Mouse (Mus musculus) cerebellum, adult 2 months (tissue): ENCODE results near the gene Gm5901. TPM values are rescaled to one million over a fixed set of nuclear protein-coding genes. Genes with fewer than 3 reads are reported as not detected.
"Not testable (repeated sequence)": the region's sequence is repeated elsewhere in the genome, so short reads cannot be mapped to it uniquely, and the experiment has no call there.

Source experiments
- DNase-seq, 2 experiments: peaks; one replicate each; pipeline ENCODE4 v3.0.0; 2021
- H3K27ac ChIP-seq: fragments of 200-500 bp; 2 replicates; pipeline ENCODE4 v1.5.1; 2012; ENCODE audit warnings: low read length, control low read depth, inconsistent platforms; ENCODE audit not compliant: insufficient read depth
- H3K27me3 ChIP-seq: fragments of 200-500 bp; 2 replicates; pipeline ENCODE4 v1.6.1; 2012; ENCODE audit warnings: inconsistent platforms, mild to moderate bottlenecking, low read length, moderate library complexity; ENCODE audit not compliant: control insufficient read depth, insufficient read depth
- H3K4me1 ChIP-seq: fragments of 200-500 bp; 2 replicates; pipeline ENCODE4 v1.6.1; 2011; ENCODE audit warnings: low read length; ENCODE audit not compliant: control insufficient read depth, insufficient read depth
- H3K4me3 ChIP-seq: fragments of 200-500 bp; replicated peaks from 2 replicates; pipeline ENCODE3; 2011; ENCODE audit warnings: mild to moderate bottlenecking, low read depth, low read length, control low read depth; ENCODE audit not compliant: insufficient read depth
- CTCF ChIP-seq: fragments of 200-500 bp; IDR thresholded peaks from 2 replicates; pipeline ENCODE4 v1.5.1; 2011; ENCODE audit warnings: low read depth, mild to moderate bottlenecking, control low read depth, low read length, moderate library complexity, borderline replicate concordance; ENCODE audit not compliant: insufficient read depth
- POLR2A ChIP-seq: fragments of 200-500 bp; IDR thresholded peaks from 2 replicates; pipeline ENCODE4 v1.6.1; 2011; ENCODE audit warnings: low read length, control low read depth, borderline replicate concordance; ENCODE audit not compliant: insufficient read depth
- WGBS: fragments of 180-500 bp; shearing (Covaris S2); methylation state at CpG from one replicate; pipeline ENCODE4 v1.1.7; 2018; 5-methylcytosine and 5-hydroxymethylcytosine counted together
- polyA plus RNA-seq: library from polyadenylated mRNA; depleted of rRNA; stranded (reverse); fragments of >200 nt; gene quantifications from 2 replicates; pipeline ENCODE4 v1.2.3, GENCODE M21; 2012; rRNA removed

Gene Gm5901
- polyA plus RNA-seq, result not detected in 2 replicates

DNA sequence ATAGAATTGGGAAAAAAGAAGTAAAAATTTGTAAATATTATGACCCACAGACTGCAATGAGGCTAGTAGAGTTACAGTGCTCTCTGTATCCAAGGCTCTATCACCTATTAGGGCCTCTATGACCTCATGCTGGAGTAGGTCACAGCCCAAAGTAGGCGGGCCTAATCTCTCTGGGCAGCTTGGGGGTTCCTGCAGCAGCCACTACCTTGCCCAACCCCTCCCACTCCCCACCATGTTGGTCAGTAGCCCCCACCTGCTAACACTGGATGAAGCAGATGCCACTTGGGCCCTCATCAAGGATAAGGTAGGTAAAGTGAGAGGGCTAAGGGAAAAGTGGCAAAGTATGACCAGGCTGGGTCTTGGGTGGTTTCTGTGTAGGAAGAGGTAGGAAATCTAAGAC, at the start of gene Gm5901:
Gene Gm5901 (plus strand): TSS at position 173 of the 400 bp plus-strand sequence.
- TF ChIP-seq CTCF (no peak), POLR2A (no peak)
- 100% methylated on average over 1 of the region's 1 CpGs for WGBS

GRCm38 (mm10) chr7:105325302-105325701, 49.5 kb upstream of the Gm5901 start:
- Histone ChIP-seq H3K27me3 (no peaks in the 10 kb centered on the region), H3K4me1 (no peaks in the 10 kb centered on the region), H3K27ac (no peak overlapping the region), H3K4me3 (no peak overlapping the region)
- WGBS, result 79% methylated on average over 2 of the region's 2 CpGs
- TF ChIP-seq POLR2A (no peak), CTCF (no peak)
- DNase-seq, result no peak

More for the DNA sequence above, at the start of gene Gm5901:
- Histone ChIP-seq H3K27me3 (no peaks in the 10 kb centered on the region), H3K4me3 (no peak within 1 kb of the TSS), H3K27ac (no peak within 1 kb of the TSS), H3K4me1 (no peaks in the 10 kb centered on the region)
- no peak for DNase-seq

GRCm38 (mm10) chr7:105334004-105334403, 40.8 kb upstream of the Gm5901 start, which contains the start of gene Olfr690:
Gene Olfr690 (minus strand): TSS chr7:105334104.
- H3K4me3 ChIP-seq, result no peak within 1 kb of the TSS
- TF ChIP-seq POLR2A (no peak), CTCF (no peak)
- H3K4me1 ChIP-seq, result no peaks in the 10 kb centered on the region
- 74% methylated on average over 1 of the region's 1 CpGs for WGBS
- no peak for DNase-seq
- H3K27me3 ChIP-seq, result no peaks in the 10 kb centered on the region
- no peak within 1 kb of the TSS for H3K27ac ChIP-seq

DNA sequence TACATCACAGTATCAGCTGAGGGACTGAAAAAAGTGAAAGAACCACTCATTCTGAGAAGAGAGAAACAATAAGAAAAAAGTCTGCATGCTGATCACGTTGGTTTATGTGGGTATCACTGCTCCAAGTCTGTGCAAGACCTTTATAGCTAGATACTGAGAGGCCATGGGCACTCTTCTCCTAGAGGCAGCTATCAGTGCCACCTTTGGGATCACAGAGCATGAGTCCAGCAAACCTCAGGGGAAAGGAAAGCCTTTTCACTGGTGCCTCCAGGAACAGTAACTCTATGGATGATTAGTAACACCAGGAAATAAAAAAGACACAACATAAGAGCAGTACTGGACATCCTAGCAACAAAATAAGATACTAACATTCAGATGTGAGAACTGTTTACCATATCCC, 32.7 kb upstream of the Gm5901 start, which contains the start of gene Olfr691:
Gene Olfr691 (minus strand): TSS at position 101 of the 400 bp plus-strand sequence.
- 26% methylated on average over 1 of the region's 1 CpGs for WGBS
- no peak for TF ChIP-seq CTCF
- no peak for TF ChIP-seq POLR2A
- no peaks in the 10 kb centered on the region for H3K27me3 ChIP-seq

GRCm38 (mm10) chr7:105342752-105343151, 32.1 kb upstream of the Gm5901 start:
- H3K27ac ChIP-seq, result no peak overlapping the region
- 69% methylated on average over 2 of the region's 2 CpGs for WGBS
- no peaks in the 10 kb centered on the region for H3K4me1 ChIP-seq
- H3K4me3 ChIP-seq, result no peak overlapping the region
- TF ChIP-seq POLR2A (no peak), CTCF (no peak)
- H3K27me3 ChIP-seq, result no peaks in the 10 kb centered on the region
- DNase-seq, result no peak

More for the DNA sequence above, 32.7 kb upstream of the Gm5901 start, which contains the start of gene Olfr691:
- H3K4me1 ChIP-seq, result no peaks in the 10 kb centered on the region
- DNase-seq, result no peak
- H3K27ac ChIP-seq, result no peak within 1 kb of the TSS
- no peak within 1 kb of the TSS for H3K4me3 ChIP-seq

- H3K27ac ChIP-seq, H3K4me3 ChIP-seq, H3K27me3 ChIP-seq, H3K4me1 ChIP-seq, DNase-seq: not testable (repeated sequence)
- no CpG with 5 or more reads among the region's 5 CpGs for WGBS
Measured at GRCm38 (mm10) chr7:105356064-105356463, 18.8 kb upstream of the Gm5901 start.

DNA sequence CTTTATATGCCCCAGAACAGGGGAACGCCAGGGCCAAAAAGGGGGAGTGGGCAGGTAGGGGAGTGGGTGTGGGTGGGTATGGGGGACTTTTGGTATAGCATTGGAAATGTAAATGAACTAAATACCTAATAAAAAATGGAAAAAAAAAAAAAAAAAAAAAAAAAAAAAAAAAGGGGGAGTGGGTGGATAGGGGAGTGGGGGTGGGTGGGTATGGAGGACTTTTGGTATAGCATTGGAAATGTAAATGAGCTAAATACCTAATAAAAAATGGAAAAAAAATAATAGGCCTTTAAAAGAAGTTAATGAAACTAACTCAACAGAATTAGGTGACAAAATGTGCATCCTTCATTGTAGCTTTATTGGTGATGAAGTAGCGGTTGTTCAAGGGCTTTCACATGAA, 18.4 kb upstream of the Gm5901 start:
- not testable (repeated sequence) for H3K4me3 ChIP-seq, H3K27ac ChIP-seq, H3K4me1 ChIP-seq, H3K27me3 ChIP-seq, DNase-seq
- 96% methylated on average over 1 of the region's 2 CpGs for WGBS

DNA sequence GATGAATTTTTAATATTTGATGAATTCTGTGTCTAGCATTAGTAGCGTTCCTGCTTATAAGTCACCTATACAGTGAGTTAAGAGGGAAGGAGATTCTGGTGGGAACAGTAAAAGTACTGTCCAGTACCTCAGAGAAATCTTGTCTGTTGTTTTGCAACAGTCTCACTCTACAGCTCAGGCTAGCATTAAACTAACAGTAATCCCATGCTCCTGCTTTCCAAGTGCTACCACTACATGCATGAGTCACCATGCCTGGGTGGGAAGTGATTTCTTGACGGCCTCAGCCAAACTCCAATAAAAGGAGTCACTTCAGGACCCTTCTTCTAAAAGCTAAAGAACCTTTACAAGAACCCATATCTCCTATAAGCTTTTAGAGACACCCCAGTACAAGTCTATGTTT, 13.1 kb upstream of the Gm5901 start:
- WGBS, result 85% methylated on average over 2 of the region's 2 CpGs

More for the DNA sequence above, 13.1 kb upstream of the Gm5901 start:
- no peak overlapping the region for H3K27ac ChIP-seq
- H3K27me3 ChIP-seq, result no peaks in the 10 kb centered on the region
- TF ChIP-seq CTCF, result no peak
- TF ChIP-seq POLR2A, result no peak
- no peak overlapping the region for H3K4me3 ChIP-seq
- no peaks in the 10 kb centered on the region for H3K4me1 ChIP-seq
- DNase-seq, result no peak
